23 mouse cellular contexts compared by ENCODE assay signal in the genomic region with DNA sequence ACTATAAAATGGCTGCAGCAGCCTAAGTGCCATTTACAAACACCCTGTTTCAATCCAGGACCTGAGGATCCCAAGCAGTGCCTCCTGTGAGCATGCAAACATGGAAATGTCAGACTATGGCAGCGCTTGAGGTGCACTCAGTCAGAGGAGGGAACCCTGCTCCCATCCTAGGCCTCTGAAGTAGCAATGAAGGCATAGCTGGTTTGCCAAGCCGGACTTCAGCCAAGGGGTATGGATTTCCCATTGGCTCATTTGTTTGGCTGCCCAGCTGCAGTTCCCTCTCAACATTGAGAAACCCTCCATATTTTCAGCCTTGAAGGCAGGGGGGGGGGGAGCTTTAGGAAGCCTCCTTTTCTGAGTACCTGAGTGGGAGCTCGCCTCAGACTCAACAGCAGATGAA. TPM values are rescaled to one million over a fixed set of nuclear protein-coding genes. Genes with fewer than 3 reads are reported as not detected.
DNase-seq lines count a peak whose midpoint lies in the region; ATAC-seq and TF ChIP-seq lines count a peak whose summit lies in the region.
"Had no signal": no experiment of that assay in that cellular context is flagged by ENCODE, and none has a peak within 500 bp of the region (broad histone marks: within the 10 kb centered on the region; RNA-seq: fewer than 3 reads in every experiment).

No protein-coding gene starts in this region.

- TF ChIP-seq EP300 in liver, postnatal 0 days (IDR thresholded peaks at IDR 0.05; ENCODE audit: low read depth): no peak

- H3K36me3 ChIP-seq in liver, postnatal 0 days (replicated peaks; ENCODE audit: insufficient read depth, low read length): no peaks in the 10 kb centered on the region
- no peaks in the 10 kb centered on the region for H3K36me3 ChIP-seq in liver, embryonic 11.5 days (ENCODE audit: control insufficient read depth, insufficient read depth, low read length)
- H3K36me3 ChIP-seq: embryonic facial prominence, embryonic 10.5 days; heart, embryonic 15.5 days; hindbrain, embryonic 10.5 days; hindbrain, embryonic 15.5 days had no signal

- WGBS in liver, postnatal 0 days (ENCODE audit: insufficient replicate concordance): 86% methylated on average over 3 of the region's 3 CpGs
- WGBS in liver, embryonic 11.5 days: 84% methylated on average over 3 of the region's 3 CpGs

- H3K4me1 ChIP-seq in liver, postnatal 0 days (ENCODE audit: insufficient read depth): peaks cover 12% of the 10 kb centered on the region
- peaks cover 4% of the 10 kb centered on the region for H3K4me1 ChIP-seq in liver, embryonic 11.5 days (replicated peaks; ENCODE audit: control insufficient read depth, insufficient read depth, low read length)
- H3K4me1 ChIP-seq: forebrain, embryonic 13.5 days; hindbrain, embryonic 15.5 days had no signal

- intact Hi-C loops in gastrocnemius, postnatal 36 days (cut with DNase I): no loop called here
- intact Hi-C loops in heart, postnatal 14 days (cut with DNase I): no loop called here

- H3K9me3 ChIP-seq in liver, postnatal 0 days (ENCODE audit: low read length): no peaks in the 10 kb centered on the region
- H3K9me3 ChIP-seq in liver, embryonic 11.5 days (ENCODE audit: control insufficient read depth, low read length): no peaks in the 10 kb centered on the region
- H3K9me3 ChIP-seq: embryonic facial prominence, embryonic 10.5 days; forebrain, embryonic 13.5 days; G1E; heart, embryonic 15.5 days; hindbrain, embryonic 10.5 days; hindbrain, embryonic 15.5 days had no signal

- DNase-seq in adrenal gland, postnatal 10 days: peak; percentile 40
- DNase-seq in adrenal gland, adult (ENCODE audit: inconsistent age in 2 of 2, low spot score in 1 of 2): no peak
- DNase-seq in gastrocnemius, adult 18-20 months (ENCODE audit: low spot score): peak; percentile 48
- DNase-seq in gastrocnemius, postnatal 36 days: no peak
- no peak for DNase-seq in liver, postnatal 0 days
- DNase-seq in liver, embryonic 11.5 days (ENCODE audit: low spot score): no peak
- no peak for DNase-seq in heart, postnatal 14 days
- DNase-seq in thymus, postnatal 10 days (ENCODE audit: low spot score in 2 of 2): no peak
- DNase-seq: B cell, adult 2 months; cerebellum, adult 9-11 months; forebrain, postnatal 0 days; heart, adult 2 months had no signal

- no peaks in the 10 kb centered on the region for H3K27me3 ChIP-seq in liver, postnatal 0 days (ENCODE audit: insufficient read depth, low read length)
- no peaks in the 10 kb centered on the region for H3K27me3 ChIP-seq in liver, embryonic 11.5 days (replicated peaks; ENCODE audit: control insufficient read depth, insufficient read depth, low read length)
- H3K27me3 ChIP-seq: forebrain, embryonic 13.5 days; heart, embryonic 15.5 days; hindbrain, embryonic 15.5 days had no signal

- TF ChIP-seq CTCF in liver, postnatal 0 days (IDR thresholded peaks at IDR 0.05; ENCODE audit: low read depth): no peak

- H3K9ac ChIP-seq in liver, postnatal 0 days (replicated peaks): no peak overlapping the region
- H3K9ac ChIP-seq in liver, embryonic 11.5 days (ENCODE audit: low read depth, low read length): no peak overlapping the region
- H3K9ac ChIP-seq: forebrain, embryonic 13.5 days; forebrain, postnatal 0 days; heart, embryonic 15.5 days; hindbrain, embryonic 15.5 days had no signal

- 0 out of 2 replicates have a peak, but pooled peaks have one; percentile 19 for ATAC-seq in liver, postnatal 0 days
- ATAC-seq in liver, embryonic 11.5 days (replicated peaks; ENCODE audit: low FRiP score): no peak
- ATAC-seq: CD4-positive, CD25-positive, alpha-beta regulatory T cell, adult 4 months; forebrain, embryonic 13.5 days; forebrain, postnatal 0 days; intestine, embryonic 16.5 days had no signal

- no peak overlapping the region for H3K4me2 ChIP-seq in liver, postnatal 0 days (ENCODE audit: low read depth, low read length)
- no peak overlapping the region for H3K4me2 ChIP-seq in liver, embryonic 11.5 days
- H3K4me2 ChIP-seq: forebrain, embryonic 13.5 days; heart, embryonic 11.5 days; heart, embryonic 15.5 days; hindbrain, embryonic 15.5 days had no signal

- no peak overlapping the region for H3K27ac ChIP-seq in liver, postnatal 0 days (ENCODE audit: low read depth)
- H3K27ac ChIP-seq in liver, embryonic 11.5 days (ENCODE audit: low read depth, low read length): no peak overlapping the region
- H3K27ac ChIP-seq: embryonic facial prominence, embryonic 10.5 days; forebrain, embryonic 13.5 days; heart, adult 2 months; heart, embryonic 15.5 days; hindbrain, embryonic 10.5 days; hindbrain, embryonic 15.5 days had no signal

- H3K4me3 ChIP-seq in liver, postnatal 0 days (ENCODE audit: low read depth, low read length): no peak overlapping the region
- H3K4me3 ChIP-seq in liver, embryonic 11.5 days (ENCODE audit: low read depth, low read length): no peak overlapping the region
- H3K4me3 ChIP-seq: embryonic facial prominence, embryonic 10.5 days; forebrain, embryonic 13.5 days; heart, adult 2 months; heart, embryonic 15.5 days; hindbrain, embryonic 10.5 days; hindbrain, embryonic 15.5 days had no signal

RNA-seq across cellular contexts. Expression of a gene that starts 24.1 kb away (rescaled TPM):
- total RNA-seq in adrenal gland, postnatal 10 days (2021): 10 to 100 TPM; 44.7 to 45.8 TPM
- 10 to 100 TPM in 1 of 2 experiments, 1 to 10 TPM in 1; 9.8 to 11.6 TPM for total RNA-seq in gastrocnemius, adult 18-20 months (2021)
- total RNA-seq in gastrocnemius, postnatal 36 days (2021): 1 to 10 TPM; 8.1 to 9.7 TPM
- 13.2 and 15.1 TPM in 2 replicates for polyA plus RNA-seq in liver, postnatal 0 days (2015; fragmentation: Nextera tagmentation; extraction: Ambion mirVana)
- 30.9 and 33.7 TPM in 2 replicates for polyA plus RNA-seq in liver, embryonic 11.5 days (2014; fragmentation: Nextera tagmentation; extraction: Ambion mirVana)
- 10 to 100 TPM; 17.8 to 18.9 TPM for total RNA-seq in heart, postnatal 14 days (2021)

RNA-seq across cellular contexts. Expression of a gene that starts 35.1 kb away (rescaled TPM):
- under 1 TPM; 0.45 to 0.90 TPM for total RNA-seq in adrenal gland, postnatal 10 days (2021)
- 10 to 100 TPM in 1 of 2 experiments, 1 to 10 TPM in 1; 5.7 to 15.0 TPM for total RNA-seq in gastrocnemius, adult 18-20 months (2021)
- 1 to 10 TPM; 6.6 to 7.5 TPM for total RNA-seq in gastrocnemius, postnatal 36 days (2021)
- not detected in 2 replicates for polyA plus RNA-seq in liver, postnatal 0 days (2015; fragmentation: Nextera tagmentation; extraction: Ambion mirVana)
- polyA plus RNA-seq in liver, embryonic 11.5 days (2014; fragmentation: Nextera tagmentation; extraction: Ambion mirVana): not detected in 2 replicates
- under 1 TPM; 0.07 to 0.15 TPM for total RNA-seq in heart, postnatal 14 days (2021)
- total RNA-seq: adrenal gland, postnatal 36 days; forebrain, postnatal 0 days had no signal
- polyA plus RNA-seq: CD4-positive, CD25-positive, alpha-beta regulatory T cell, adult 4 months; forebrain, embryonic 13.5 days; forebrain, postnatal 0 days; G1E; gonadal fat pad, adult 2 months; heart, adult 2 months; heart, embryonic 11.5 days; hindbrain, embryonic 10.5 days; hindbrain, embryonic 15.5 days; intestine, embryonic 16.5 days had no signal

Comparison
In these comparisons a context has a peak if more than half of its experiments do, and no peak if none do; other contexts are left out.
1. DNase-seq: peak in adrenal gland, postnatal 10 days (single experiment) and gastrocnemius, adult 18-20 months (single experiment); none in adrenal gland, adult (0 of 2), gastrocnemius, postnatal 36 days (0 of 2), liver, postnatal 0 days (single experiment), liver, embryonic 11.5 days (single experiment), heart, postnatal 14 days (0 of 2) and thymus, postnatal 10 days (0 of 2).